Mouse (Mus musculus) cerebellum, adult 2 months (tissue): ENCODE data around the gene Tnks2. TPM values are rescaled to one million over a fixed set of nuclear protein-coding genes. Genes with fewer than 3 reads are reported as not detected.
A peak's percentile ranks its signal among the peaks of the same experiment; 100 is the strongest.

Experiments
- DNase-seq, 2 experiments: peaks; one replicate each; pipeline ENCODE4 v3.0.0; 2021
- H3K27ac ChIP-seq: fragments of 200-500 bp; 2 replicates; pipeline ENCODE4 v1.5.1; 2012; ENCODE audit warnings: low read length, control low read depth, inconsistent platforms; ENCODE audit not compliant: insufficient read depth
- H3K27me3 ChIP-seq: fragments of 200-500 bp; 2 replicates; pipeline ENCODE4 v1.6.1; 2012; ENCODE audit warnings: inconsistent platforms, mild to moderate bottlenecking, low read length, moderate library complexity; ENCODE audit not compliant: control insufficient read depth, insufficient read depth
- H3K4me1 ChIP-seq: fragments of 200-500 bp; 2 replicates; pipeline ENCODE4 v1.6.1; 2011; ENCODE audit warnings: low read length; ENCODE audit not compliant: control insufficient read depth, insufficient read depth
- H3K4me3 ChIP-seq: fragments of 200-500 bp; replicated peaks from 2 replicates; pipeline ENCODE3; 2011; ENCODE audit warnings: mild to moderate bottlenecking, low read depth, low read length, control low read depth; ENCODE audit not compliant: insufficient read depth
- CTCF ChIP-seq: fragments of 200-500 bp; IDR thresholded peaks from 2 replicates; pipeline ENCODE4 v1.5.1; 2011; ENCODE audit warnings: low read depth, mild to moderate bottlenecking, control low read depth, low read length, moderate library complexity, borderline replicate concordance; ENCODE audit not compliant: insufficient read depth
- POLR2A ChIP-seq: fragments of 200-500 bp; IDR thresholded peaks from 2 replicates; pipeline ENCODE4 v1.6.1; 2011; ENCODE audit warnings: low read length, control low read depth, borderline replicate concordance; ENCODE audit not compliant: insufficient read depth
- WGBS: fragments of 180-500 bp; shearing (Covaris S2); methylation state at CpG from one replicate; pipeline ENCODE4 v1.1.7; 2018; 5-methylcytosine and 5-hydroxymethylcytosine counted together
- polyA plus RNA-seq: library from polyadenylated mRNA; depleted of rRNA; stranded (reverse); fragments of >200 nt; gene quantifications from 2 replicates; pipeline ENCODE4 v1.2.3, GENCODE M21; 2012

The Tnks2 gene
- polyA plus RNA-seq, 1 experiment = 52.8 TPM

GRCm38 (mm10) chr19:36801856-36802641 is 32.0 kb upstream of the Tnks2 start:
- H3K27me3 ChIP-seq = no peaks in the 10 kb centered on the region
- no peak overlapping the region for H3K27ac ChIP-seq
- 63% methylated on average over 9 of the region's 9 CpGs for WGBS
- H3K4me1 ChIP-seq = no peaks in the 10 kb centered on the region
- H3K4me3 ChIP-seq = no peak overlapping the region
- TF ChIP-seq POLR2A = no peak
- no peak for TF ChIP-seq CTCF
- DNase-seq = no peak

GRCm38 (mm10) chr19:36803403-36803802 is 30.6 kb upstream of the Tnks2 start:
- DNase-seq = no peak
- H3K4me1 ChIP-seq = no peaks in the 10 kb centered on the region
- WGBS = 83% methylated on average over 8 of the region's 8 CpGs
- no peak for TF ChIP-seq CTCF
- TF ChIP-seq POLR2A = no peak
- H3K4me3 ChIP-seq = no peak overlapping the region
- no peak overlapping the region for H3K27ac ChIP-seq
- H3K27me3 ChIP-seq = no peaks in the 10 kb centered on the region

- DNase-seq = no peak
- Histone ChIP-seq H3K27me3 (no peaks in the 10 kb centered on the region), H3K27ac (no peak overlapping the region), H3K4me1 (no peaks in the 10 kb centered on the region), H3K4me3 (no peak overlapping the region)
- TF ChIP-seq POLR2A (no peak), CTCF (no peak)
- 60% methylated on average over 2 of the region's 2 CpGs for WGBS
Observed at GRCm38 (mm10) chr19:36806842-36807241, 27.2 kb upstream of the Tnks2 start.

GRCm38 (mm10) chr19:36808426-36809105 is 25.5 kb upstream of the Tnks2 start:
- no peak overlapping the region for H3K4me3 ChIP-seq
- 77% methylated on average over 21 of the region's 21 CpGs for WGBS
- H3K27ac ChIP-seq = no peak overlapping the region
- TF ChIP-seq POLR2A (no peak), CTCF (no peak)
- no peaks in the 10 kb centered on the region for H3K27me3 ChIP-seq
- no peaks in the 10 kb centered on the region for H3K4me1 ChIP-seq
- DNase-seq = no peak

- Histone ChIP-seq H3K4me1 (no peaks in the 10 kb centered on the region), H3K4me3 (no peak overlapping the region), H3K27me3 (no peaks in the 10 kb centered on the region), H3K27ac (no peak overlapping the region)
- 43% methylated on average over 12 of the region's 12 CpGs for WGBS
- DNase-seq = no peak
- TF ChIP-seq POLR2A (no peak), CTCF (no peak)
Observed at GRCm38 (mm10) chr19:36809476-36810168, 24.4 kb upstream of the Tnks2 start.

- Histone ChIP-seq H3K27ac (no peak overlapping the region), H3K4me3 (no peak overlapping the region), H3K4me1 (no peaks in the 10 kb centered on the region), H3K27me3 (no peaks in the 10 kb centered on the region)
- DNase-seq = no peak
- TF ChIP-seq POLR2A (no peak), CTCF (no peak)
- 18% methylated on average over 8 of the region's 8 CpGs for WGBS
Observed at GRCm38 (mm10) chr19:36812011-36812410, 22.0 kb upstream of the Tnks2 start.

- no peak for TF ChIP-seq POLR2A
- peak; percentile 45; the same call in 1 of the 2 replicates for TF ChIP-seq CTCF
- DNase-seq = peak; percentile 44 to 64
- no peaks in the 10 kb centered on the region for H3K27me3 ChIP-seq
- H3K4me3 ChIP-seq = no peak overlapping the region
- H3K4me1 ChIP-seq = no peaks in the 10 kb centered on the region
- 28% methylated on average over 32 of the region's 32 CpGs for WGBS
- no peak overlapping the region for H3K27ac ChIP-seq
Observed at GRCm38 (mm10) chr19:36815396-36816271, 18.4 kb upstream of the Tnks2 start.
